Mouse (Mus musculus) midbrain, embryonic 14.5 days (tissue): Measurements from ENCODE around the gene Nop53. TPM values are rescaled to one million over a fixed set of nuclear protein-coding genes. Genes with fewer than 3 reads are reported as not detected.
A peak's percentile ranks its signal among the peaks of the same experiment; 100 is the strongest.
"Not testable (repeated sequence)": the region's sequence is repeated elsewhere in the genome, so short reads cannot be mapped to it uniquely, and the experiment has no call there.

Experiments
- ATAC-seq: fragments of 200-750 bp; cut with Nextera tagmentation; 2 replicates; pipeline ENCODE4 v1.8.0; 2017; ENCODE audit warnings: moderate number of reproducible peaks, moderate library complexity; ENCODE audit not compliant: low FRiP score, low TSS enrichment
- DNase-seq: peaks from one replicate; pipeline ENCODE4 v3.0.0-alpha.2; 2015
- H3K27ac ChIP-seq: fragments of 300-500 bp; sonication (generic); replicated peaks from 2 replicates; pipeline ENCODE4 v1.5.1; 2014; ENCODE audit warnings: mild to moderate bottlenecking, low read depth, low read length, moderate library complexity
- H3K27me3 ChIP-seq: fragments of 300-500 bp; sonication (generic); 2 replicates; pipeline ENCODE4 v1.6.1; 2014; ENCODE audit warnings: low read length, control low read depth, mixed read lengths; ENCODE audit not compliant: control insufficient read depth, insufficient read depth
- H3K36me3 ChIP-seq: fragments of 300-500 bp; sonication (generic); 2 replicates; pipeline ENCODE4 v1.6.1; 2014; ENCODE audit warnings: low read length, control low read depth; ENCODE audit not compliant: control insufficient read depth, insufficient read depth
- H3K4me1 ChIP-seq: fragments of 300-500 bp; sonication (generic); 2 replicates; pipeline ENCODE4 v1.6.1; 2014; ENCODE audit warnings: mild to moderate bottlenecking, antibody characterized with exemption, low read length, control low read depth; ENCODE audit not compliant: control insufficient read depth, insufficient read depth
- H3K4me2 ChIP-seq: fragments of 300-500 bp; sonication (generic); 2 replicates; pipeline ENCODE4 v1.6.1; 2014; ENCODE audit warnings: mild to moderate bottlenecking, low read length, moderate library complexity
- H3K4me3 ChIP-seq: fragments of 300-500 bp; sonication (generic); replicated peaks from 2 replicates; pipeline ENCODE4 v1.5.1; 2014; ENCODE audit warnings: low read depth, low read length
- H3K9ac ChIP-seq: fragments of 300-500 bp; sonication (generic); replicated peaks from 2 replicates; pipeline ENCODE4 v1.6.1; 2014; ENCODE audit warnings: mild to moderate bottlenecking, low read length, moderate library complexity
- H3K9me3 ChIP-seq: fragments of 300-500 bp; sonication (generic); 2 replicates; pipeline ENCODE4 v1.6.1; 2016; ENCODE audit warnings: low read length, control low read depth, mixed read lengths; ENCODE audit not compliant: control insufficient read depth
- WGBS: fragments of 180-500 bp; shearing (Covaris S2); extraction: QIAGEN DNeasy Blood & Tissue Kit; methylation state at CpG from one replicate; pipeline ENCODE4 v1.1.7; 2014; 5-methylcytosine and 5-hydroxymethylcytosine counted together
- polyA plus RNA-seq: library from polyadenylated mRNA; unstranded; fragments of >200 nt; fragmentation: Nextera tagmentation; extraction: Ambion mirVana; gene quantifications from 2 replicates; pipeline ENCODE4 v1.2.1, GENCODE M21; 2014

Nop53 gene
- polyA plus RNA-seq, 1 experiment from 2014 or later, result 136 TPM

DNA sequence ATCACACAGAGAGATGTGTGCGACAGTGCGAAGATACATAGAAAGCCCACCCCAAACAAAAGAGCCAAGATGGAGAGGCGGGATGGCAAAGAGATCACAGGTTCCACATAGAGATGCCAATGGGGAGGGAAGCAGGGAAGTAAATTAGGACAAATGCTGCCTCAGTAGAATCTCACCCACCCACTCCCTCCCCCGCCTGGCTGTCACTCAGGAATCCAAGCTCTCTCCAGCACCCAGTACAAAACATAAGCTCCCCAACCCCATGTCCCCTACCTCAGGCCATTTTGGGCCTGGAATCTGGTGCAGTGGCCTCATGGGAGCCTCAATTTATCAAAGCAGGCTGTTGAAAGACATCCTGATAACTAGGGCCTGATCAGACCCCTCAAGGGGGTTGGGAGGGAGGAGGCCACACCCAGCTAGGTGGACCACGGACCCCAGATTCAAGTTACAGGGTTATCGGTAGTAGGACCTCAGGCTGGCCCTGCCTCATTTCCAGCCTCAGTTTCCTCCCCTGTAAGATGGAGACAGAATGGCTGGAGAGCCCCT, 25.2 kb downstream of the Nop53 start:
- peak overlapping the region; percentile 82 for H3K4me3 ChIP-seq
- 0 out of 2 replicates have a peak overlapping the region, but pooled peaks have one; percentile 20 for H3K27ac ChIP-seq
- no peak for DNase-seq
- H3K36me3 ChIP-seq, result peaks cover 39% of the 10 kb centered on the region
- peak overlapping the region; percentile 78 for H3K9ac ChIP-seq
- H3K4me1 ChIP-seq, result peaks cover 24% of the 10 kb centered on the region
- H3K9me3 ChIP-seq, result no peaks in the 10 kb centered on the region
- 88% methylated on average over 6 of the region's 6 CpGs for WGBS
- no peak for ATAC-seq
- no peaks in the 10 kb centered on the region for H3K27me3 ChIP-seq
- peak overlapping the region; percentile 89 for H3K4me2 ChIP-seq

DNA sequence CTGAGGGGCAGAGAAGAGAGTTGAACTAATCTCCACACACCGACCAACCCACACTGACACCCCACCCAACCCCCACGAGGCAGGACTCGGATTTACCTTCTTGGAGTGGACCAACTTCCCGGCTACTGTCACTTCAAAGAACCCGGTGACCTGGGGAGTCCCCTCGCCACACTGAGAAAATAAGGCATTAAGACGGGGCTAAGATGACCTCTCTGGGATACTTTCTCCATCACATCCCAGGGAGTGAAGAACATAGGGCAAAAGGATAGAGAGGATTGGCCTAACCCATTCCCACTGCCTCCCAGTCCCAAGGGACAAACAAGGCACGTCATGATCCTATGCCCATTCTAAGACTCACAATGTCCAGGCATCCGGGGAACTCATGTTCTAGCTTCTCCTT, 25.9 kb downstream of the Nop53 start:
- H3K9ac ChIP-seq, result peak overlapping the region; percentile 78; the same call in 1 of the 2 replicates
- H3K4me3 ChIP-seq, result peak overlapping the region; percentile 82
- DNase-seq, result no peak

DNA sequence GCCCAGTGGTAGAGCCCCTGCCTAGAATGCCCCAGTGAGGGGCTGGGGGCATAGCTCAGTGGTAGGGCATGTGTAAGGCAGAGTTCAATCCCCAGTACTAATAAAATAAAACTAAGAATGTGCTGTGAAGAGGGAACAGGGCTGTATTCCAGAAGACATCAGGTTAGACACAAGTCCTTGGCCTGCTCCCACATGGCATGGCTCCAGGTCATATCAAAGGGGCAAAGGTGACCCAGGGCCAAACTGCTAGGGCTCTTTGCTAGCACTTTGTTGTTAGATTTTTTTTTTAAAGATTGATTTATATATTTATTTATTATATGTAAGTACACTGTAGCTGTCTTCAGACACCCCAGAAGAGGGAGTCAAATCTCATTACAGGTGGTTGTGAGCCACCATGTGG, 27.5 kb downstream of the Nop53 start:
- peaks cover 39% of the 10 kb centered on the region for H3K36me3 ChIP-seq
- no peaks in the 10 kb centered on the region for H3K27me3 ChIP-seq
- peaks cover 24% of the 10 kb centered on the region for H3K4me1 ChIP-seq
- no peak overlapping the region for H3K4me2 ChIP-seq
- DNase-seq, result no peak
- H3K27ac ChIP-seq, result no peak overlapping the region
- ATAC-seq, result no peak
- H3K9ac ChIP-seq, result no peak overlapping the region
- no peaks in the 10 kb centered on the region for H3K9me3 ChIP-seq
- H3K4me3 ChIP-seq, result no peak overlapping the region

More for the DNA sequence above, 25.9 kb downstream of the Nop53 start:
- no peak overlapping the region for H3K27ac ChIP-seq
- no peak for ATAC-seq
- peak overlapping the region; percentile 89 for H3K4me2 ChIP-seq
- H3K36me3 ChIP-seq, result peaks cover 39% of the 10 kb centered on the region
- H3K27me3 ChIP-seq, result no peaks in the 10 kb centered on the region
- 95% methylated on average over 9 of the region's 9 CpGs for WGBS
- H3K9me3 ChIP-seq, result no peaks in the 10 kb centered on the region
- H3K4me1 ChIP-seq, result peaks cover 24% of the 10 kb centered on the region

DNA sequence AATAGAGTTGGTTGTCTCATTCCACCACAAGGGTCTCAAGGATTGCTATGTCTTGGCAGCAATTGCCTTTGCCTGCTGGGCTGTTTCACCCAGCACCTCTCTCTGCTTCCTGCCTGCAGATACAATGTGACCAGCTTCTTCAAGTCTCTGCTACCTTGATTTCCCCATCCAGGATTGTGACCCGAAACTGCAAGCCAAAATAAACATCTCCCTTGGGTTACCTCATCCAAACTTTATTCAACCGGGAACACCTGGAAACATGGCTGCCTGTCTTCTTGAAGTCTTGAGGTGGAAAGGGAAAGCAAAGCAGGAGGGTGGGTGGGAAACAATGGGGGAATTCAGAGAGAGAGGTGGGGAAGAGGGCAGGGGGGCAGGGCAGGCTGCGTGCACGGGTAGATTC, 28.9 kb downstream of the Nop53 start:
- WGBS, result 94% methylated on average over 4 of the region's 4 CpGs
- Histone ChIP-seq H3K4me3 (no peak overlapping the region), H3K27ac (no peak overlapping the region), H3K4me1 (peaks cover 20% of the 10 kb centered on the region), H3K9ac (no peak overlapping the region), H3K4me2 (no peak overlapping the region), H3K9me3 (no peaks in the 10 kb centered on the region), H3K36me3 (peaks cover 39% of the 10 kb centered on the region), H3K27me3 (no peaks in the 10 kb centered on the region)
- ATAC-seq (no peak), DNase-seq (no peak)

DNA sequence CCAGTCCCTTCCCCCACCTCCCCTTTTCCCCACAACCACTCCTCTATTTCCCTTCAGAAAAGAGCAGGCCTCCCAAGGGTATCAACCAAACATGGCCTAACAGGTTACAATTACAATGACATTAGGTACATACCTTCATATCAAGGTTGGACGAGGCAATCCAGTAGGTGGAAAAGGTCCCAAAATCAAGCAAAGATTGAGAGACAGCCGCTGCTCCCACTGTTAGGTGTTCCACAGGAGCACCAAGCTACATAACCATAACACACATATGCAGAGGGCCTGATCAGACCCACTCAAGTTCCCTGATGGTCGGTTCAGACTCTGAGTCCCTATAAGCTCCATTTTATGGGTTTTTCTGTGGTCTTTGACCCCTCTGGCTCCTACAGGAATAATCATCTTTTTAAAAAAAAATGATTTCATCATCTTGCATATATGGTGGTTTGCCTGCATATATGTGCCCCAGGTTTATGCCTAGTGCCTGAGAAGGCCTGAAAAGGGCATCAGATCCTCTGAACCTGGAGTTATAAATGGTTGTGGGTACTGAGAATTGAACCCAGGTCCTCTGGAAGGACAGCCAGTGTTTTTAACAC, 29.6 kb downstream of the Nop53 start:
- Histone ChIP-seq H3K9ac (no peak overlapping the region), H3K4me3 (no peak overlapping the region), H3K4me2 (no peak overlapping the region), H3K4me1 (peaks cover 16% of the 10 kb centered on the region), H3K27me3 (no peaks in the 10 kb centered on the region), H3K27ac (no peak overlapping the region), H3K9me3 (no peaks in the 10 kb centered on the region), H3K36me3 (peaks cover 39% of the 10 kb centered on the region)
- no peak for DNase-seq
- no peak for ATAC-seq
- WGBS, result 80% methylated on average over 3 of the region's 3 CpGs

DNA sequence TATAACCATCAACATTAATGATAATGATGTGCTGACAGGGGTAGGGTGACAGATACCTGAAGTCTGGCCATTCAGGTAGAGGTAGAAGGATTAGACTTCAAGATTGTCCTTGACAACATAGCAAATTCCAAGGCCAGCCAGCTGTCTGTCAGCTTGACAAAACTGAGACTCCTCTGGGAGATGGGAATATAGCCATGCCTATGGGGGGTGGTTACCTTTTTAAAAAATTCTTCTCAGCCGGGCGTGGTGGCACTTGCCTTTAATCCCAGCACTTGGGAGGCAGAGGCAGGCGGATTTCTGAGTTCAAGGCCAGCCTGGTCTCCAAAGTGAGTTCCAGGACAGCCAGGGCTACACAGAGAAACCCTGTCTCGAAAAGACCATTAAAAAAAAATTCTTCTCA, 30.2 kb downstream of the Nop53 start:
- Histone ChIP-seq H3K4me1 (peaks cover 10% of the 10 kb centered on the region), H3K36me3 (peaks cover 39% of the 10 kb centered on the region)
- not testable (repeated sequence) for H3K9ac ChIP-seq, H3K27ac ChIP-seq, H3K4me2 ChIP-seq, H3K9me3 ChIP-seq, H3K4me3 ChIP-seq, ATAC-seq, DNase-seq, H3K27me3 ChIP-seq
- 91% methylated on average over 4 of the region's 4 CpGs for WGBS

DNA sequence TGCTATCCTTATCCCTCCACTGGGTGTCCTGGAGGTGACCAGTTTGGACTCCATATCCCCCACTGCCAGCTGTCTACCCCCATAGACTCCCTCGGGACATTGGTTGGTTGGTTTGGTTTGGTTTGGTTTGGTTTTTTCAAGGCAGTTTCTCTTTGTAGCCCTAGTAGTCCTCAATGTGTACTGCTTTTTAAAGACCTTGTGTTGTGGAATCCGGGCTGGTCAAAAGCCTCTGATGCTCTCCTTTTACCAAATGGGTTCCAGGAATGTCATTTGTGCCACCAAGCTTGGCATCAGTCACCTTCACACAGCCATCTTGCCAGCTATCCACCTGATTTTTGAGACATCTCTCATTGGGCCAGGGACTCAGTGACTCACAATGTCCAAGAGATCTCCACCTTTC, 31.1 kb downstream of the Nop53 start:
- H3K4me1 ChIP-seq, result peaks cover under 1% of the 10 kb centered on the region; the same call in 1 of the 2 replicates

DNA sequence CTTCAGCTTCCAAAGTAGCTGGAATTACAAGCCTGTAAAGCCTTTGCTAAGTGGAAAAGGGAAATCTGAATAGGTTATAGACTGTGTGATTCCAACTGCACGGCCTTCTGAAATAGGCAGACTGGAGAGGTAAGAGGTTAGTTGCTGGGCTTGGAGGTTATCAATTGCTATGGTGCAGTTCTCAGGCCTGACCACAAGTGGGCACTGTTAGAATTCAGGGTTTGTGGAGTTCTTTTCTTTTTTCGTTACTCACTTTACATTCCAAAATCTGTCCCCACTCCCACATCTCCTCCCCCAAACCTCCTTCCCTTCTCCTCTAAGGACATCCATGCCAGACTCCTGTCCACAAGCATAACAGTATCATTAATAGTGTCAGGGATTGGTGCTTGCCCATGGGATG, 31.6 kb downstream of the Nop53 start:
- ATAC-seq (no peak), DNase-seq (peak; percentile 64)
- no peaks in the 10 kb centered on the region for H3K27me3 ChIP-seq
- H3K4me2 ChIP-seq, result no peak overlapping the region
- WGBS, result 46% methylated on average over 2 of the region's 2 CpGs
- peaks cover 26% of the 10 kb centered on the region for H3K36me3 ChIP-seq
- no peak overlapping the region for H3K4me3 ChIP-seq
- H3K9ac ChIP-seq, result no peak overlapping the region
- no peaks in the 10 kb centered on the region for H3K4me1 ChIP-seq
- no peak overlapping the region for H3K27ac ChIP-seq
- no peaks in the 10 kb centered on the region for H3K9me3 ChIP-seq

More for the DNA sequence above, 31.1 kb downstream of the Nop53 start:
- WGBS, result 87% methylated on average over 2 of the region's 2 CpGs
- Histone ChIP-seq H3K9ac (no peak overlapping the region), H3K4me2 (no peak overlapping the region), H3K9me3 (no peaks in the 10 kb centered on the region), H3K27ac (no peak overlapping the region), H3K4me3 (no peak overlapping the region), H3K36me3 (peaks cover 31% of the 10 kb centered on the region), H3K27me3 (no peaks in the 10 kb centered on the region)
- DNase-seq (no peak), ATAC-seq (no peak)

DNA sequence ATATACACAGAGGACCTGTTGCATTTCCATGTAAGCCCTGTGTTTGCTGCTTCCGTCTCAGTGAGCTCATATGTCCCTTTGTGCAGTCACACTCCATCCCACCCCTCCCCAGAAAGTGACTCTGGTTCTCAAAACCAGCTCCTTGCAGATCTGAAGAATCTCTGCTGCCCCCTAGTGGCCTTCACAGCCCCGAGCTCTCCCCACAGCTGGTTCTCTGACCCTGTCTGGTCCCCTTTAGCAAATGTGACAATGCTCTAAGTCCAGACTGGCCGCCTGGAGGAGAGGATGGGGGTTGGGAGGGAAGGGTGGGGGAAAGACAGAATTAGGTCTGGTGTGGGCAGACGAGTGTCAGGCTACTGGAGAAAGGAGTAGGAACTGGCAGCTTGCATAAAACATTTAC, 33.7 kb downstream of the Nop53 start:
- DNase-seq, result peak; percentile 92
- 0% methylated on average over 4 of the region's 4 CpGs for WGBS
- Histone ChIP-seq H3K4me1 (no peaks in the 10 kb centered on the region), H3K4me2 (no peak overlapping the region), H3K36me3 (peaks cover 10% of the 10 kb centered on the region; the same call in 1 of the 2 replicates), H3K27me3 (no peaks in the 10 kb centered on the region), H3K4me3 (no peak overlapping the region), H3K27ac (no peak overlapping the region), H3K9ac (no peak overlapping the region), H3K9me3 (no peaks in the 10 kb centered on the region)
- peak; percentile 78; the same call in 1 of the 2 replicates for ATAC-seq
